ENCODE assay signal across 10 mouse cellular contexts in the genomic region with DNA sequence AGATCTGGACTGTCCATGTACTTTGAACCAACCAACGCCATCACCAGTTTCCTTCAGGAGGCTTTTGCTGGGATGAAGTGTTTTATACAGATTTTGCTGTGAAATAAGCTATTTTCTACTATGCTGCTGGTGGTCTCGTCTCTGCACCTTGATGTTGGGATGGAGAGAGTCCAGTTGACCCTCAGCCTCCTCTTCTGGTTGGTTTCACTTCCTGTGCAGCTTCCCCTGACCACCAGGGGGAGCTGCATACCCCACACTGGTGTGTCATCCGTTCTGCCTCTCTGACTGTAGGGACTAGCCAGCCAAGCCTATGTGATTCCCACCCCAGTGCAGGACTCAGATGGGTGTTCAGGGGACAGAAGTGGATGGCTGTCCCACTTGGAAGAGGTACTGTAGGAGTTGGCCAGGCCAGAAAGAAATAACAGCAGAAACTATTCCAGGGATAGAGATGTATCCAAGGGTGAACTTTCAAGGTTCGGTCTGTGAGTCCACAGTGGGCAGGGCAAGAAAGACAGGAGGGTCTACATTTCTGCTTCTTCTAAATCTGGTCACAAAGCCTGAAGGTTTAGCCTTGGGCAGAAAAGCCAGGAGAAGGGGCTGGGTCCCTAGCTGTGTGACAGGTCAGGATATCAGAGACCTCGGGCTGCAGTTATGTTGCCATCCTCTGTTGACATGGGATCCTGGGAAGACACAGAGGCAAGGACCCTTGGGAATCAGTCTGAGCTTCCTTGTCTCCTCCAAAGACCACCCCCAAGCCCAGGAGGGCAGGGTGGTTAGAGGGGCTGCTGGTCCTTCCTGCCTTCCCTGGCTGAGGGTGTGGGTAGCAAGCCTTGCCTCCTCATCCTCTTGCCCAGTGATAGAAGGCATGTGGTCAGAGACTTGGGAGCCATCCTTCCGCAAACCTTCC. TPM values are rescaled to one million over a fixed set of nuclear protein-coding genes. Genes with fewer than 3 reads are reported as not detected.
A peak's percentile ranks its signal among the peaks of the same experiment; 100 is the strongest.
DNase-seq lines count a peak whose midpoint lies in the region; ATAC-seq and TF ChIP-seq lines count a peak whose summit lies in the region.
"Had no signal": no experiment of that assay in that cellular context is flagged by ENCODE, and none has a peak within 500 bp of the region (broad histone marks: within the 10 kb centered on the region; RNA-seq: fewer than 3 reads in every experiment).

No protein-coding gene starts in this region.

- no peaks in the 10 kb centered on the region for H3K9me3 ChIP-seq in kidney, postnatal 0 days (replicated peaks; ENCODE audit: low read length)
- H3K9me3 ChIP-seq: stomach, embryonic 15.5 days had no signal

- TF ChIP-seq POLR2A in testis, adult 2 months (IDR thresholded peaks at IDR 0.05; ENCODE audit: control insufficient read depth, low read depth, low read length): no peak
- no peak for TF ChIP-seq POLR2A in cortical plate, adult 2 months (IDR thresholded peaks at IDR 0.05; ENCODE audit: extremely low read depth, insufficient read depth, low read length)

- H3K4me3 ChIP-seq in testis, adult 2 months (ENCODE audit: control insufficient read depth, low read depth, low read length): no peak overlapping the region
- H3K4me3 ChIP-seq in cortical plate, adult 2 months (ENCODE audit: insufficient read depth, low read length): no peak overlapping the region
- H3K4me3 ChIP-seq in kidney, postnatal 0 days (replicated peaks; ENCODE audit: low read depth, low read length): no peak overlapping the region
- H3K4me3 ChIP-seq in macrophage (ENCODE audit: inconsistent target): peak overlapping the region; percentile 50; the same call in 1 of the 2 replicates
- H3K4me3 ChIP-seq: stomach, embryonic 15.5 days had no signal

- peak; percentile 27 to 52 for DNase-seq in cerebellum, postnatal 14 days
- no peak for DNase-seq in cerebellum, adult 11 months
- DNase-seq in testis, postnatal 14 days (ENCODE audit: low spot score): no peak
- DNase-seq in kidney, postnatal 0 days (ENCODE audit: low spot score): peak; percentile 64
- peak; percentile 78 for DNase-seq in testis, postnatal 10 days (ENCODE audit: low spot score)

- H3K27me3 ChIP-seq in testis, adult 2 months (ENCODE audit: control insufficient read depth, insufficient read depth, low read length): no peaks in the 10 kb centered on the region
- H3K27me3 ChIP-seq in kidney, postnatal 0 days (ENCODE audit: insufficient read depth, low read length): no peaks in the 10 kb centered on the region
- H3K27me3 ChIP-seq: stomach, embryonic 15.5 days had no signal

- 71% methylated on average over 6 of the region's 6 CpGs for WGBS in kidney, postnatal 0 days
- 62% methylated on average over 6 of the region's 6 CpGs for WGBS in macrophage (ENCODE audit: missing documents)

- TF ChIP-seq CTCF in testis, adult 2 months (IDR thresholded peaks at IDR 0.05; ENCODE audit: control insufficient read depth, insufficient read depth, insufficient replicate concordance, low read depth, low read length): peak; percentile 91
- TF ChIP-seq CTCF in cortical plate, adult 2 months (IDR thresholded peaks at IDR 0.05; ENCODE audit: extremely low read depth, insufficient read depth, low read length): peak; percentile 58
- TF ChIP-seq CTCF in kidney, postnatal 0 days (IDR thresholded peaks at IDR 0.05; ENCODE audit: low read depth): peak; percentile 80

- H3K4me2 ChIP-seq in kidney, postnatal 0 days (ENCODE audit: low read length): no peak overlapping the region
- H3K4me2 ChIP-seq: stomach, embryonic 15.5 days had no signal

- peaks cover 25% of the 10 kb centered on the region for H3K79me2 ChIP-seq in macrophage (ENCODE audit: inconsistent target)

- H3K36me3 ChIP-seq in testis, adult 2 months (ENCODE audit: control insufficient read depth, insufficient read depth, low read length): no peaks in the 10 kb centered on the region
- H3K36me3 ChIP-seq in kidney, postnatal 0 days (ENCODE audit: insufficient read depth, low read length): no peaks in the 10 kb centered on the region
- no peaks in the 10 kb centered on the region; the same call in 1 of the 2 replicates for H3K36me3 ChIP-seq in macrophage (ENCODE audit: inconsistent target)
- H3K36me3 ChIP-seq: stomach, embryonic 15.5 days had no signal

- H3K4me1 ChIP-seq in testis, adult 2 months (ENCODE audit: control insufficient read depth, insufficient read depth, low read length): no peaks in the 10 kb centered on the region
- no peaks in the 10 kb centered on the region for H3K4me1 ChIP-seq in cortical plate, adult 2 months (ENCODE audit: control insufficient read depth, insufficient read depth, low read length)
- no peaks in the 10 kb centered on the region for H3K4me1 ChIP-seq in kidney, postnatal 0 days (replicated peaks; ENCODE audit: insufficient read depth, low read length)
- H3K4me1 ChIP-seq: stomach, embryonic 15.5 days had no signal

- H3K27ac ChIP-seq in testis, adult 2 months (ENCODE audit: control insufficient read depth, insufficient read depth, low read depth, low read length): no peak overlapping the region
- no peak overlapping the region for H3K27ac ChIP-seq in cortical plate, adult 2 months (ENCODE audit: insufficient read depth, low read length)
- no peak overlapping the region for H3K27ac ChIP-seq in kidney, postnatal 0 days
- H3K27ac ChIP-seq in macrophage: peak overlapping the region; percentile 95; the same call in 1 of the 2 replicates
- H3K27ac ChIP-seq: stomach, embryonic 15.5 days had no signal

- ATAC-seq in kidney, postnatal 0 days (replicated peaks; ENCODE audit: low FRiP score, low read depth): 0 out of 2 replicates have a peak, but pooled peaks have one; percentile 26

- no peak overlapping the region for H3K9ac ChIP-seq in kidney, postnatal 0 days (ENCODE audit: low read depth, low read length)
- H3K9ac ChIP-seq: stomach, embryonic 15.5 days had no signal

RNA-seq across cellular contexts. Expression of a gene that starts 2.2 kb away (rescaled TPM):
- polyA plus RNA-seq in testis, adult 2 months (2012; rRNA removed): 2.0 and 660 TPM in 2 replicates
- polyA plus RNA-seq in cortical plate, adult 2 months (2012; rRNA removed): 4.2 and 5.5 TPM in 2 replicates
- 14.7 and 18.9 TPM in 2 replicates for polyA plus RNA-seq in kidney, postnatal 0 days (2015; fragmentation: Nextera tagmentation; extraction: Ambion mirVana)
- 100 to 1,000 TPM in 6 of 26 experiments, 10 to 100 TPM in 15, 1 to 10 TPM in 5; 6.1 to 152 (median 49.1) TPM for total RNA-seq in macrophage (2018; cell fraction: chromatin; rRNA removed)
- 1,000 to 10,000 TPM in 13 of 26 experiments, 100 to 1,000 TPM in 13; 306 to 2,085 (median 961) TPM for total RNA-seq in macrophage (2018; cell fraction: cytosol; rRNA removed)
- total RNA-seq in macrophage (2018; cell fraction: nucleus; rRNA removed): 100 to 1,000 TPM in 16 of 26 experiments, 10 to 100 TPM in 10; 26.5 to 781 (median 239) TPM
- 559 to 720 TPM (median 599 TPM) in 3 replicates for polyA plus RNA-seq in macrophage (2018)

RNA-seq across cellular contexts. Expression of a gene that starts 9.7 kb away (rescaled TPM):
- polyA plus RNA-seq in testis, adult 2 months (2012; rRNA removed): 457 and 483 TPM in 2 replicates
- polyA plus RNA-seq in cortical plate, adult 2 months (2012; rRNA removed): 45.4 and 51.3 TPM in 2 replicates
- 7.6 and 7.8 TPM in 2 replicates for polyA plus RNA-seq in kidney, postnatal 0 days (2015; fragmentation: Nextera tagmentation; extraction: Ambion mirVana)
- total RNA-seq in macrophage (2018; cell fraction: chromatin; rRNA removed): 10 to 100 TPM in 25 of 26 experiments, 1 to 10 TPM in 1; 3.9 to 28.3 (median 19.3) TPM
- 1 to 10 TPM in 16 of 26 experiments, under 1 TPM in 10; 0.44 to 2.6 (median 1.1) TPM for total RNA-seq in macrophage (2018; cell fraction: cytosol; rRNA removed)
- total RNA-seq in macrophage (2018; cell fraction: nucleus; rRNA removed): 10 to 100 TPM in 8 of 26 experiments, 1 to 10 TPM in 18; 5.0 to 14.9 (median 8.9) TPM
- 1.0 to 3.2 TPM (median 1.3 TPM) in 3 replicates for polyA plus RNA-seq in macrophage (2018)

RNA-seq across cellular contexts. Expression of a gene that starts 32.0 kb away (rescaled TPM):
- 2.3 and 2.4 TPM in 2 replicates for polyA plus RNA-seq in testis, adult 2 months (2012; rRNA removed)
- 4.5 and 5.1 TPM in 2 replicates for polyA plus RNA-seq in cortical plate, adult 2 months (2012; rRNA removed)
- polyA plus RNA-seq in kidney, postnatal 0 days (2015; fragmentation: Nextera tagmentation; extraction: Ambion mirVana): 2.8 and 6.1 TPM in 2 replicates
- not detected for total RNA-seq in macrophage (2018; cell fraction: chromatin; rRNA removed)
- total RNA-seq in macrophage (2018; cell fraction: cytosol; rRNA removed): not detected
- not detected for total RNA-seq in macrophage (2018; cell fraction: nucleus; rRNA removed)
- polyA plus RNA-seq in macrophage (2018): not detected in 3 replicates

RNA-seq across cellular contexts. Expression of a gene that starts 36.0 kb away (rescaled TPM):
- polyA plus RNA-seq in testis, adult 2 months (2012; rRNA removed): 85.6 and 157 TPM in 2 replicates
- polyA plus RNA-seq in cortical plate, adult 2 months (2012; rRNA removed): 487 and 489 TPM in 2 replicates
- 452 and 455 TPM in 2 replicates for polyA plus RNA-seq in kidney, postnatal 0 days (2015; fragmentation: Nextera tagmentation; extraction: Ambion mirVana)
- 100 to 1,000 TPM in 1 of 26 experiments, 10 to 100 TPM in 25; 12.2 to 104 (median 43.8) TPM for total RNA-seq in macrophage (2018; cell fraction: chromatin; rRNA removed)
- total RNA-seq in macrophage (2018; cell fraction: cytosol; rRNA removed): 1,000 to 10,000 TPM in 13 of 26 experiments, 100 to 1,000 TPM in 13; 834 to 1,250 (median 980) TPM
- total RNA-seq in macrophage (2018; cell fraction: nucleus; rRNA removed): 100 to 1,000 TPM in 20 of 26 experiments, 10 to 100 TPM in 6; 36.3 to 257 (median 152) TPM
- polyA plus RNA-seq in macrophage (2018): 849 to 1,117 TPM (median 993 TPM) in 3 replicates

RNA-seq across cellular contexts. Expression of a gene that starts 39.0 kb away (rescaled TPM):
- 0.11 TPM in 2 replicates for polyA plus RNA-seq in testis, adult 2 months (2012; rRNA removed)
- not detected in 2 replicates for polyA plus RNA-seq in cortical plate, adult 2 months (2012; rRNA removed)
- not detected in 2 replicates for polyA plus RNA-seq in kidney, postnatal 0 days (2015; fragmentation: Nextera tagmentation; extraction: Ambion mirVana)
- total RNA-seq in macrophage (2018; cell fraction: chromatin; rRNA removed): not detected
- total RNA-seq in macrophage (2018; cell fraction: cytosol; rRNA removed): not detected
- total RNA-seq in macrophage (2018; cell fraction: nucleus; rRNA removed): not detected
- polyA plus RNA-seq in macrophage (2018): not detected in 3 replicates
- polyA plus RNA-seq: intestine, embryonic 14.5 days; stomach, embryonic 15.5 days had no signal

Comparison
In these comparisons a context has a peak if more than half of its experiments do, and no peak if none do; other contexts are left out.
1. DNase-seq: peak in cerebellum, postnatal 14 days (2 of 2), kidney, postnatal 0 days (single experiment) and testis, postnatal 10 days (single experiment); none in cerebellum, adult 11 months (single experiment) and testis, postnatal 14 days (single experiment).
2. Peak in every context shown above with its lines, with median percentiles within 50 percentile points of each other: CTCF ChIP-seq.